Mouse (Mus musculus) MEL (cell line): ENCODE results near the gene Ppp1ca. TPM values are rescaled to one million over a fixed set of nuclear protein-coding genes. Genes with fewer than 3 reads are reported as not detected.
A peak's percentile ranks its signal among the peaks of the same experiment; 100 is the strongest.

ENCODE experiments used
- DNase-seq: peaks from one replicate; pipeline ENCODE4 v3.0.0; 2011; ENCODE audit warnings: low read depth, low spot score
- H3K27ac ChIP-seq: 2 replicates; pipeline ENCODE4 v1.5.1; 2012; ENCODE audit warnings: low read depth, mild to moderate bottlenecking, control low read depth, low read length, moderate library complexity; ENCODE audit not compliant: control insufficient read depth
- H3K27me3 ChIP-seq, 2 experiments: fragments of 150-350 bp in 1 of 2; sonication (generic) in 1 of 2; 2 replicates each; pipeline ENCODE4 v1.6.1; 2012; ENCODE audit warnings: low read length in 2 of 2, mild to moderate bottlenecking in 2 of 2, improper control_type of control experiment in 1 of 2, moderate library complexity in 1 of 2; ENCODE audit not compliant: insufficient read depth in 2 of 2, control insufficient read depth in 1 of 2
- H3K36me3 ChIP-seq, 2 experiments: 2 replicates each; pipeline ENCODE4 v1.6.1; 2012 to 2014; ENCODE audit warnings: low read length in 2 of 2, improper control_type of control experiment in 1 of 2, inconsistent platforms in 1 of 2, mild to moderate bottlenecking in 1 of 2; ENCODE audit not compliant: insufficient read depth in 2 of 2, control insufficient read depth in 1 of 2
- H3K4me1 ChIP-seq, 2 experiments: fragments of 150-350 bp in 1 of 2; sonication (generic) in 1 of 2; 2 replicates each; pipeline ENCODE4 v1.6.1; 2012; ENCODE audit warnings: low read length in 2 of 2, improper control_type of control experiment in 1 of 2, mild to moderate bottlenecking in 1 of 2; ENCODE audit not compliant: insufficient read depth in 2 of 2, control insufficient read depth in 1 of 2
- H3K4me3 ChIP-seq, 2 experiments: fragments of 150-350 bp in 1 of 2; sonication (generic) in 1 of 2; 2 replicates each; pipeline ENCODE4 v1.5.1; 2012; ENCODE audit warnings: low read depth in 2 of 2, low read length in 2 of 2, mild to moderate bottlenecking in 2 of 2, moderate library complexity in 2 of 2, control low read depth in 1 of 2, improper control_type of control experiment in 1 of 2; ENCODE audit not compliant: control insufficient read depth in 1 of 2, insufficient read depth in 1 of 2
- H3K79me2 ChIP-seq: 2 replicates; pipeline ENCODE4 v1.6.1; 2012; ENCODE audit warnings: mild to moderate bottlenecking, low read length, moderate library complexity; ENCODE audit not compliant: control insufficient read depth, poor library complexity, insufficient read depth
- H3K9ac ChIP-seq: 2 replicates; pipeline ENCODE4 v1.6.1; 2012; ENCODE audit warnings: low read depth, mild to moderate bottlenecking, control low read depth, low read length, moderate library complexity; ENCODE audit not compliant: control insufficient read depth, poor library complexity, severe bottlenecking
- H3K9me3 ChIP-seq: fragments of 150-350 bp; sonication (generic); replicated peaks from 2 replicates; pipeline ENCODE4 v1.6.1; 2012; ENCODE audit warnings: mild to moderate bottlenecking, low read length, improper control_type of control experiment, moderate library complexity; ENCODE audit not compliant: insufficient read depth
- BHLHE40 ChIP-seq: IDR thresholded peaks from 2 replicates; pipeline ENCODE4 v1.6.1; 2012; ENCODE audit warnings: low read depth, mild to moderate bottlenecking, inconsistent platforms, low read length, improper control_type of control experiment, borderline replicate concordance
- CHD1 ChIP-seq: IDR thresholded peaks from 2 replicates; pipeline ENCODE4 v1.6.1; 2012; ENCODE audit warnings: low read depth, mild to moderate bottlenecking, inconsistent platforms, low read length, improper control_type of control experiment
- E2F4 ChIP-seq: IDR thresholded peaks from 2 replicates; pipeline ENCODE4 v1.6.1; 2011; ENCODE audit warnings: low read depth, low read length, improper control_type of control experiment, borderline replicate concordance
- ELF1 ChIP-seq: IDR thresholded peaks from 2 replicates; pipeline ENCODE4 v1.6.1; 2014; ENCODE audit warnings: low read depth, mild to moderate bottlenecking, inconsistent platforms, low read length, improper control_type of control experiment, moderate library complexity
- EP300 ChIP-seq, 2 experiments: IDR thresholded peaks; 2 replicates each; pipeline ENCODE4 v1.6.1; 2011; ENCODE audit warnings: improper control_type of control experiment in 2 of 2, low read length in 2 of 2, low read depth in 1 of 2, mild to moderate bottlenecking in 1 of 2
- ETS1 ChIP-seq: IDR thresholded peaks from 2 replicates; pipeline ENCODE4 v1.6.1; 2012; ENCODE audit warnings: low read depth, mild to moderate bottlenecking, inconsistent platforms, low read length, improper control_type of control experiment, moderate library complexity
- GATA1 ChIP-seq: IDR thresholded peaks from 2 replicates; pipeline ENCODE4 v1.6.1; 2011; ENCODE audit warnings: low read depth, low read length, improper control_type of control experiment
- HCFC1 ChIP-seq: IDR thresholded peaks from 2 replicates; pipeline ENCODE4 v1.6.1; 2012; ENCODE audit warnings: low read depth, mild to moderate bottlenecking, inconsistent platforms, low read length, improper control_type of control experiment, moderate library complexity
- JUND ChIP-seq: IDR thresholded peaks from 2 replicates; pipeline ENCODE4 v1.6.1; 2011; ENCODE audit warnings: low read depth, mild to moderate bottlenecking, improper control_type of control experiment, low read length
- MAFK ChIP-seq: IDR thresholded peaks from 2 replicates; pipeline ENCODE4 v1.6.1; 2011; ENCODE audit warnings: low read depth, mild to moderate bottlenecking, low read length, improper control_type of control experiment, borderline replicate concordance
- MAX ChIP-seq: IDR thresholded peaks from 2 replicates; pipeline ENCODE4 v1.6.1; 2011; ENCODE audit warnings: low read length, improper control_type of control experiment
- MAZ ChIP-seq: IDR thresholded peaks from 2 replicates; pipeline ENCODE4 v1.6.1; 2012; ENCODE audit warnings: low read depth, mild to moderate bottlenecking, inconsistent platforms, low read length, improper control_type of control experiment
- MXI1 ChIP-seq: IDR thresholded peaks from 2 replicates; pipeline ENCODE4 v1.6.1; 2011; ENCODE audit warnings: mild to moderate bottlenecking, low read depth, low read length, improper control_type of control experiment
- MYB ChIP-seq: IDR thresholded peaks from 2 replicates; pipeline ENCODE4 v1.6.1; 2011; ENCODE audit warnings: mild to moderate bottlenecking, low read depth, low read length, improper control_type of control experiment
- MYC ChIP-seq: IDR thresholded peaks from 2 replicates; pipeline ENCODE4 v1.6.1; 2011; ENCODE audit warnings: low read depth, mild to moderate bottlenecking, low read length, improper control_type of control experiment, moderate library complexity
- NELFE ChIP-seq: IDR thresholded peaks from 2 replicates; pipeline ENCODE4 v1.6.1; 2011; ENCODE audit warnings: low read depth, low read length, improper control_type of control experiment
- NRF1 ChIP-seq: IDR thresholded peaks from 2 replicates; pipeline ENCODE4 v1.6.1; 2014; ENCODE audit warnings: low read depth, mild to moderate bottlenecking, inconsistent platforms, low read length, improper control_type of control experiment, moderate library complexity; ENCODE audit not compliant: poor library complexity, insufficient read depth, severe bottlenecking
- POLR2A ChIP-seq, 2 experiments: IDR thresholded peaks; 2 replicates each; pipeline ENCODE4 v1.6.1; 2011 to 2012; ENCODE audit warnings: low read length in 2 of 2, mild to moderate bottlenecking in 2 of 2, control low read depth in 1 of 2, improper control_type of control experiment in 1 of 2, low read depth in 1 of 2, moderate library complexity in 1 of 2; ENCODE audit not compliant: control insufficient read depth in 1 of 2, insufficient read depth in 1 of 2, poor library complexity in 1 of 2
- POLR2AphosphoS2 ChIP-seq: IDR thresholded peaks from 2 replicates; pipeline ENCODE4 v1.6.1; 2011; ENCODE audit warnings: low read length, improper control_type of control experiment
- POLR2AphosphoS5 ChIP-seq: IDR thresholded peaks from 2 replicates; pipeline ENCODE4 v1.6.1; 2012; ENCODE audit warnings: low read depth, borderline replicate concordance, mild to moderate bottlenecking, inconsistent platforms, low read length, moderate library complexity, mixed read lengths
- RCOR1 ChIP-seq: IDR thresholded peaks from 2 replicates; pipeline ENCODE4 v1.6.1; 2012; ENCODE audit warnings: low read depth, mild to moderate bottlenecking, inconsistent platforms, low read length, improper control_type of control experiment
- SIN3A ChIP-seq: IDR thresholded peaks from 2 replicates; pipeline ENCODE4 v1.6.1; 2012; ENCODE audit warnings: low read length, improper control_type of control experiment, inconsistent platforms
- SMC3 ChIP-seq: IDR thresholded peaks from 2 replicates; pipeline ENCODE4 v1.6.1; 2011; ENCODE audit warnings: low read depth, low read length, improper control_type of control experiment
- TAL1 ChIP-seq: IDR thresholded peaks from 2 replicates; pipeline ENCODE4 v1.6.1; 2012; ENCODE audit warnings: mild to moderate bottlenecking, inconsistent platforms, low read length, moderate library complexity, mixed read lengths
- TBP ChIP-seq: IDR thresholded peaks from 2 replicates; pipeline ENCODE4 v1.8.0; 2011; ENCODE audit warnings: low read depth, low read length, improper control_type of control experiment
- TCF12 ChIP-seq: IDR thresholded peaks from 2 replicates; pipeline ENCODE4 v1.6.1; 2014; ENCODE audit warnings: low read depth, mild to moderate bottlenecking, inconsistent platforms, low read length, improper control_type of control experiment, moderate library complexity
- USF1 ChIP-seq: IDR thresholded peaks from 2 replicates; pipeline ENCODE4 v1.6.1; 2014; ENCODE audit warnings: low read depth, mild to moderate bottlenecking, inconsistent platforms, low read length, improper control_type of control experiment, moderate library complexity
- USF2 ChIP-seq, 2 experiments: IDR thresholded peaks; 2 replicates each; pipeline ENCODE4 v1.6.1; 2011 to 2012; ENCODE audit warnings: improper control_type of control experiment in 2 of 2, low read length in 2 of 2, borderline replicate concordance in 1 of 2, inconsistent platforms in 1 of 2, low read depth in 1 of 2, mild to moderate bottlenecking in 1 of 2; ENCODE audit not compliant: insufficient read depth in 1 of 2
- ZMIZ1 ChIP-seq: IDR thresholded peaks from 2 replicates; pipeline ENCODE4 v1.6.1; 2012; ENCODE audit warnings: low read depth, mild to moderate bottlenecking, inconsistent platforms, low read length, improper control_type of control experiment, moderate library complexity
- polyA plus RNA-seq, 2 experiments: library from polyadenylated mRNA; stranded (reverse) in 1 of 2; unstranded in 1 of 2; fragments of >175 nt in 1 of 2; fragments of >200 nt in 1 of 2; gene quantifications; 2 replicates each; pipeline versions ENCODE4 v1.2.1 to v1.2.4; 2012; ENCODE audit warnings: low replicate concordance in 2 of 2, low read depth in 1 of 2; ENCODE audit not compliant: insufficient read length in 2 of 2, insufficient read depth in 1 of 2, missing spikeins in 1 of 2
- total RNA-seq: library from RNA; depleted of rRNA; stranded (reverse); fragments of 300-350 nt; gene quantifications from 2 replicates; pipeline ENCODE4 v1.2.3, GENCODE M21; 2012

Gene Ppp1ca
- total and polyA plus RNA-seq, 3 experiments: 453 to 505 (median 455) TPM

DNA sequence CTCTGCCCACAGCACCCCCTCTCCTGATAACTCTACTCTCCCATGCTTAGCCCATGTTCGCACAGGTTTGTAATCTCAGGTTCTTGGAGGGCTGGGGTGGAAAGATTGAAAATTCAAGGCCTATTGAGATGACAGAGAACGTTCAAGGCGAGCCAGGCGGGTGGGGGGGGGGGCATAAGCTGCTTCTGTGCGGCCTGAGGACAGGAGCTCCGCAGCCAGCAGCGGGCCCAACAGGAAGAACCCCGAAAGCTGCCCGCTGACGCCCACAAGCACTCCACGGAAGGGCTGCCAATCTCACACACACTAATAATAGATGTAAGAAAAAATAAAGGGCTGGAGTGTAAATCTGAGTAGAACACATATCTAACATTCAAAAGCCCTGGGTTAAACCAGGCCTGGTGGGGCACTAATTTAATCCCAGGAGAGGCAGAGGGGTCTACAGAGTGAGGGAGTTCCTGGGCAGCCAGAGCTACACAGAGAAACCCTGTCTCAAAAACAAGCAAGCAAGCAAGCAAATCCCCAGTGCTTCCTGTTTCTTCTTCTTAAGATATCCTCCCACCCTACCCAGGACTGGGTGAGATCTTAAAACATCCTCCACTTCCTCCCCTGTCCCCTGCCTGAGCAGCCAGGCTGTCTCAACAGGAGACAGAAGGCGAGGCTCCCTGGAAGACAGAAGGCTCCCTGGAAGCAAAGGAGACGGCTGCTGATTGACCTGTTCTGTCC is 11.9 kb downstream of the Ppp1ca start:
- Histone ChIP-seq H3K27ac (peak overlapping the region; percentile 74), H3K79me2 (peaks cover 16% of the 10 kb centered on the region), H3K36me3 (peaks cover 0 to 24% of the 10 kb centered on the region in 2 experiments; a peak in 2 of 4 replicates), H3K27me3 (no peaks in the 10 kb centered on the region), H3K9me3 (no peaks in the 10 kb centered on the region), H3K4me1 (peaks cover 9 to 38% of the 10 kb centered on the region in 2 experiments), H3K9ac (peak overlapping the region; percentile 58), H3K4me3 (peak overlapping the region; percentile 38 to 41)
- TF ChIP-seq ETS1 (peak; percentile 39; the same call in 1 of the 2 replicates), NELFE (peak; percentile 50), USF1 (peak; percentile 4; the same call in 1 of the 2 replicates), TBP (peak; percentile 79), SMC3 (no peak), ZMIZ1 (no peak), HCFC1 (peak; percentile 47; the same call in 1 of the 2 replicates), MXI1 (0 out of 2 replicates have a peak, but pooled peaks have one; percentile 55), TAL1 (no peak), ELF1 (peak; percentile 50; the same call in 1 of the 2 replicates), CHD1 (peak; percentile 57; the same call in 1 of the 2 replicates), JUND (no peak), MAZ (no peak), POLR2A (IDR thresholded peaks at IDR 0.05; ENCODE audit: control insufficient read depth in 1 of 2, insufficient read depth in 1 of 2, low read depth in 1 of 2, low read length in 2 of 2, poor library complexity in 1 of 2) (peak in 1 of 2 experiments; percentile 64; a peak in 2 of 4 replicates), NRF1 (no peak), SIN3A (peak; percentile 38; the same call in 1 of the 2 replicates), EP300 (IDR thresholded peaks at IDR 0.05; ENCODE audit: low read depth in 1 of 2, low read length in 2 of 2) (peak; percentile 10 to 39; a peak in 1 of 4 replicates), E2F4 (no peak)
- peak; percentile 84 for DNase-seq

- Histone ChIP-seq H3K9ac (no peak overlapping the region), H3K9me3 (no peaks in the 10 kb centered on the region), H3K27ac (no peak overlapping the region), H3K79me2 (peaks cover 16% of the 10 kb centered on the region), H3K4me3 (no peak overlapping the region), H3K4me1 (peaks cover 9 to 41% of the 10 kb centered on the region in 2 experiments), H3K27me3 (no peaks in the 10 kb centered on the region), H3K36me3 (peaks cover 0 to 28% of the 10 kb centered on the region in 2 experiments; a peak in 2 of 4 replicates)
- TF ChIP-seq JUND: no peak
- no peak for TF ChIP-seq SIN3A
- TF ChIP-seq TCF12: no peak
- no peak for TF ChIP-seq POLR2AphosphoS5
- TF ChIP-seq NRF1: no peak
- TF ChIP-seq HCFC1: no peak
- TF ChIP-seq MYB: no peak
- no peak for TF ChIP-seq POLR2AphosphoS2
- TF ChIP-seq MAFK: no peak
- TF ChIP-seq GATA1: no peak
- TF ChIP-seq NELFE: no peak
- no peak for TF ChIP-seq MYC
- no peak for TF ChIP-seq RCOR1
- no peak for TF ChIP-seq ZMIZ1
- TF ChIP-seq USF2 (IDR thresholded peaks at IDR 0.05; ENCODE audit: borderline replicate concordance in 1 of 2, insufficient read depth in 1 of 2, low read depth in 1 of 2, low read length in 2 of 2): no peak
- TF ChIP-seq E2F4: no peak
- TF ChIP-seq MAX: no peak
- TF ChIP-seq BHLHE40: no peak
- no peak for DNase-seq
These were observed 13.0 kb downstream of the Ppp1ca start for GRCm38 (mm10) chr19:4204889-4205288.
